Mouse (Mus musculus) forebrain, embryonic 13.5 days (tissue): ENCODE data around the gene Arhgap23. TPM values are rescaled to one million over a fixed set of nuclear protein-coding genes. Genes with fewer than 3 reads are reported as not detected.

Source experiments
- ATAC-seq: fragments of 200-750 bp; cut with Nextera tagmentation; 2 replicates; pipeline ENCODE4 v1.8.0; 2017
- H3K27ac ChIP-seq: fragments of 300-500 bp; sonication (generic); 2 replicates; pipeline ENCODE4 v1.5.1; 2015; ENCODE audit warnings: inconsistent platforms, mild to moderate bottlenecking, moderate library complexity
- H3K27me3 ChIP-seq: fragments of 300-500 bp; sonication (generic); 2 replicates; pipeline ENCODE4 v1.6.1; 2015; ENCODE audit warnings: mild to moderate bottlenecking, inconsistent platforms
- H3K36me3 ChIP-seq: fragments of 300-500 bp; sonication (generic); 2 replicates; pipeline ENCODE4 v1.6.1; 2015; ENCODE audit warnings: mild to moderate bottlenecking, inconsistent platforms; ENCODE audit not compliant: poor library complexity, severe bottlenecking
- H3K4me1 ChIP-seq: fragments of 300-500 bp; sonication (generic); 2 replicates; pipeline ENCODE4 v1.6.1; 2015; ENCODE audit warnings: inconsistent platforms
- H3K4me2 ChIP-seq: fragments of 300-500 bp; sonication (generic); 2 replicates; pipeline ENCODE4 v1.6.1; 2015; ENCODE audit warnings: inconsistent platforms, mild to moderate bottlenecking, moderate library complexity
- H3K4me3 ChIP-seq: fragments of 300-500 bp; sonication (generic); 2 replicates; pipeline ENCODE4 v1.5.1; 2015; ENCODE audit warnings: mild to moderate bottlenecking, inconsistent platforms
- H3K9ac ChIP-seq: fragments of 300-500 bp; sonication (generic); 2 replicates; pipeline ENCODE4 v1.6.1; 2015; ENCODE audit warnings: mild to moderate bottlenecking, inconsistent platforms
- H3K9me3 ChIP-seq: fragments of 300-500 bp; sonication (generic); replicated peaks from 2 replicates; pipeline ENCODE4 v1.6.1; 2016; ENCODE audit warnings: inconsistent platforms
- WGBS: fragments of 180-500 bp; shearing (Covaris S2); methylation state at CpG from one replicate; pipeline ENCODE4 v1.1.7; 2015; 5-methylcytosine and 5-hydroxymethylcytosine counted together
- polyA plus RNA-seq: library from polyadenylated mRNA; unstranded; fragments of >200 nt; fragmentation: Nextera tagmentation; extraction: Ambion mirVana; gene quantifications from 2 replicates; pipeline ENCODE4 v1.2.1, GENCODE M21; 2015

The Arhgap23 gene
- polyA plus RNA-seq, 1 experiment from 2014 or later = 3.6 TPM

- no peaks in the 10 kb centered on the region for H3K9me3 ChIP-seq
- H3K9ac ChIP-seq = peak overlapping the region; percentile 54
- H3K4me2 ChIP-seq = peak overlapping the region; percentile 55
- no peak for ATAC-seq
- peaks cover 61% of the 10 kb centered on the region for H3K27me3 ChIP-seq
- no peaks in the 10 kb centered on the region for H3K36me3 ChIP-seq
- H3K4me1 ChIP-seq = peaks cover 31% of the 10 kb centered on the region
- H3K27ac ChIP-seq = no peak overlapping the region
- peak overlapping the region; percentile 38 for H3K4me3 ChIP-seq
- 5% methylated on average over 32 of the region's 34 CpGs for WGBS
Observed at GRCm38 (mm10) chr11:97440441-97440881, 25.1 kb downstream of the Arhgap23 start.

DNA sequence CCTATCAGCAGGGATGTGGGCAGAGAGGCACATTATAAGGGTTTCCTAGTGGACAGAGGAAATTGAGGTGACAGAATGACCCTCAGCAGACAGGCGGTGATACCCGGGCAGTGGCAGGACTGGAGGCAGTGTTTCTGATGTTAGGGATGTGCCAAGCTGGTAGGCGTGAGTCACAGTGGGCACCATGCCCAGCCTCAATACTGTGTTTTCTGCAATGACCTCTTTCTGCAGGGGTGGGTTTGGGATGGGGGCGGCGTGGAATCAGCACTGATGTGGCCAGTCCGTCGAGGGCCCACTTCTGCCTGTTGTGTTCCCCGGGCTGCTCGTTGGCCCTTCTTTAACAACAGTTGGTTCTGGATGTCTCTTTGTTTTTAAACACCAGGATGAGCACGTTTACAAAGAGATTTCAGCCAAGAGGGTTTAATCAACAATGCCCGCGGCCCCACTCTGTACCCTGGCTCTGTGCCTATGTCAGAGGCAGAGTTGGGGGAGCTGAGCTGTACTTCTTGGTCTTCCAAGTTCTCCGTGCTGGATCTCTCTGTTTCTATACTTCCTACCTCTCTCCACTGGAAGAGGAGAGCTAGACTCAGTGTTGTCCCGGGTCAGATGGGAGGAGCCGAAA is 25.8 kb downstream of the Arhgap23 start:
- H3K4me1 ChIP-seq = peaks cover 27% of the 10 kb centered on the region
- H3K9me3 ChIP-seq = no peaks in the 10 kb centered on the region
- 47% methylated on average over 15 of the region's 15 CpGs for WGBS
- no peak overlapping the region; the same call in 1 of the 2 replicates for H3K9ac ChIP-seq
- H3K27me3 ChIP-seq = peaks cover 59% of the 10 kb centered on the region
- H3K36me3 ChIP-seq = no peaks in the 10 kb centered on the region
- no peak overlapping the region for H3K27ac ChIP-seq
- ATAC-seq = no peak
- peak overlapping the region; percentile 38; the same call in 1 of the 2 replicates for H3K4me3 ChIP-seq
- peak overlapping the region; percentile 55 for H3K4me2 ChIP-seq

DNA sequence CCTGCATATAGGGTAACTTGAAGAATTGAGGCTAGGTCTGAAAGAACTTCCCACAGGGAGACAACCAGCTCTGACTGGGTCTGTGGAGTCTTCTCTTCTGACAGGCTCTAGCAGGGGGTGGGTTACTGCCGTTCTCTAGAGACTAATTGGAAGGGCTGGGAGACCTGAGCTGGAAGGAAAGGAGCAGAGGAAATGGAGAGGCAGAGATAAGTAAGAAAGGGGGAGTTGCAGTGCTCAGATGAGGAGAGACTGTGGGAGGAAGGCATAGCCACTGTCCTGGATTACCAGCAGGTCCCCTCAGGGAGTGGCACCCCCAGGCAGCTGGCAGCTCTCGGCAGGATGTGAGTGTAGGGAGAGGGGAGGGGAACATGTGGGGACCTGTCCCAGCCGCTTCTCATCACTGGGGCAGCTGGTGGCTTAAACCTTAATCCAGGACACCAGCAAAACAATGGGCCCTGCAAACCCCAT is 26.4 kb downstream of the Arhgap23 start:
- no peak overlapping the region for H3K4me3 ChIP-seq
- WGBS = 11% methylated on average over 3 of the region's 3 CpGs
- no peaks in the 10 kb centered on the region for H3K36me3 ChIP-seq
- ATAC-seq = no peak
- no peaks in the 10 kb centered on the region for H3K9me3 ChIP-seq
- H3K27me3 ChIP-seq = peaks cover 57% of the 10 kb centered on the region
- H3K4me2 ChIP-seq = peak overlapping the region; percentile 55; the same call in 1 of the 2 replicates
- H3K9ac ChIP-seq = no peak overlapping the region
- H3K27ac ChIP-seq = no peak overlapping the region
- peaks cover 27% of the 10 kb centered on the region for H3K4me1 ChIP-seq

GRCm38 (mm10) chr11:97442891-97443675 is 27.8 kb downstream of the Arhgap23 start:
- peaks cover 50% of the 10 kb centered on the region for H3K27me3 ChIP-seq
- no peak for ATAC-seq

DNA sequence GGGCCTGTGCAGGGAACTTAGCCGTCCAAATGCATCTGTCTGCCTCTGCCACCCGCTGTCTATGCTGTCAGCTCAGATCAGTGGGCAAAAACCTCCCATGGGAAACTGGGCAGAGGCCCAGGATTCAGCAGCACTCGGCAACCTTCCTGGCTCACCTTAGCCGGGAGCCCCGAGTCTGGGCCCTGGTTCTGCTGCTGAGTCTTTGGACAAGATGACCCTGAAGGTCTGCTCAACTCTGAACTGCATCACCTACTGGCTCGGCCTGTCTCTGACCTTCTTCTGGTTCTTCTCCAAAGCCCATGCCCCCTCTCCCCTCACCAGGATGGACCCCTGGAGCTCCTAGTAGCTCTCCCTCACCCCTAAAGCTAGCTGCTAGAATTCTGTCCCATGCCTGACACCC is 30.3 kb downstream of the Arhgap23 start:
- no peak for ATAC-seq
- Histone ChIP-seq H3K27ac (no peak overlapping the region), H3K4me3 (no peak overlapping the region), H3K4me1 (peaks cover 32% of the 10 kb centered on the region), H3K9ac (no peak overlapping the region; the same call in 1 of the 2 replicates), H3K27me3 (peaks cover 25% of the 10 kb centered on the region), H3K9me3 (no peaks in the 10 kb centered on the region), H3K4me2 (no peak overlapping the region), H3K36me3 (no peaks in the 10 kb centered on the region)
- 78% methylated on average over 6 of the region's 6 CpGs for whole genome bisulfite sequencing

More at GRCm38 (mm10) chr11:97442891-97443675, 27.8 kb downstream of the Arhgap23 start:
- 89% methylated on average over 11 of the region's 11 CpGs for WGBS
- Histone ChIP-seq H3K4me1 (peaks cover 24% of the 10 kb centered on the region), H3K4me2 (no peak overlapping the region), H3K4me3 (no peak overlapping the region), H3K9ac (no peak overlapping the region), H3K36me3 (no peaks in the 10 kb centered on the region), H3K27ac (no peak overlapping the region), H3K9me3 (no peaks in the 10 kb centered on the region)

DNA sequence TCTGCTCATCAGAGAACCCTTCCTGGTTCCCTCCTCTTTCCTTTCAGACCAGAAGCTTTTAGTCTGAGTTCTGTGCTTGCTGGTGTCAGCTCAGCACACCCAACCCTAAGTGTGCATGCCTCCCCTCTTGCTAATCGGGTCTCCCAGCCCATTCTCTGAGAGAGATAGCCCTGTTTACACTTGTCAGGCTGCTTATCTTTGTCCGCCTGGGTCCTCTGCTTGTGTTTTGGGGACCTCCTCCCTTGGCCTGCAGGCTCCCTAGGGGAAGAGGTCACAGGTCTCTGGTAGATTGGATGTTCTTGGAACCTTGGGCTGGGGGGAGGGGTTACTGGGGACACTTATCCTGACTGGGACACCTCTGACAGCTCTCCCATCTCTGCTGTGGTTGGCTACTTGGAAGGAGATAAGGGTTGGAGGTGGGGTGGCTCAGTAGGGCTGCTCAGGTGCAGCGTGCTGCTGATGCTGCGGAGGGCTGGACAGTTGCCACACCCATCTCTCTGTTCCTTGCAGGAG is 30.7 kb downstream of the Arhgap23 start:
- WGBS = 63% methylated on average over 4 of the region's 4 CpGs
- Histone ChIP-seq H3K36me3 (no peaks in the 10 kb centered on the region), H3K4me2 (no peak overlapping the region), H3K27ac (no peak overlapping the region), H3K4me1 (peaks cover 32% of the 10 kb centered on the region), H3K27me3 (peaks cover 20% of the 10 kb centered on the region), H3K4me3 (no peak overlapping the region), H3K9me3 (no peaks in the 10 kb centered on the region), H3K9ac (no peak overlapping the region; the same call in 1 of the 2 replicates)
- no peak for ATAC-seq

DNA sequence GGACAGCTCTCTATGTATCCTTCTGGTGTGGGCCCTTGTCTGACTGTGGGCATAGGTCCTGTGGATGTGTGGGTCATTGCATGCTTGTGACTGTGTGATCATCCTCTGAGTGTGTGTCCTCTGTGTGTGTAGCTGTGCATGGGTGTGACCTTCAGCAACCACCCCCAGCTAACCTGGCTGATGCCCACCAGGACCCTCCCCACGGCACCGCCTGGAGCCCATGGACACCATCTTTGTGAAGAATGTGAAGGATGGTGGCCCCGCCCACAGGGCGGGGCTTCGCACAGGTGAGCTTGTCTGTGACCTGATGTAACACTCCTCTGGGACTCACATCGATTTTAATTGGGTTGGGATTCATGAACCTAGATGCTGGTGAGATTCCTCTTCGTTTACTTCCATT is 32.6 kb downstream of the Arhgap23 start:
- no peak for ATAC-seq
- Histone ChIP-seq H3K27ac (no peak overlapping the region), H3K4me3 (no peak overlapping the region), H3K27me3 (0 out of 2 replicates have a peak, but pooled peaks cover 4% of the 10 kb centered on the region), H3K9me3 (no peaks in the 10 kb centered on the region), H3K36me3 (0 out of 2 replicates have a peak, but pooled peaks cover 9% of the 10 kb centered on the region), H3K4me1 (peaks cover 36% of the 10 kb centered on the region), H3K4me2 (no peak overlapping the region), H3K9ac (no peak overlapping the region)
- 75% methylated on average over 7 of the region's 7 CpGs for WGBS

DNA sequence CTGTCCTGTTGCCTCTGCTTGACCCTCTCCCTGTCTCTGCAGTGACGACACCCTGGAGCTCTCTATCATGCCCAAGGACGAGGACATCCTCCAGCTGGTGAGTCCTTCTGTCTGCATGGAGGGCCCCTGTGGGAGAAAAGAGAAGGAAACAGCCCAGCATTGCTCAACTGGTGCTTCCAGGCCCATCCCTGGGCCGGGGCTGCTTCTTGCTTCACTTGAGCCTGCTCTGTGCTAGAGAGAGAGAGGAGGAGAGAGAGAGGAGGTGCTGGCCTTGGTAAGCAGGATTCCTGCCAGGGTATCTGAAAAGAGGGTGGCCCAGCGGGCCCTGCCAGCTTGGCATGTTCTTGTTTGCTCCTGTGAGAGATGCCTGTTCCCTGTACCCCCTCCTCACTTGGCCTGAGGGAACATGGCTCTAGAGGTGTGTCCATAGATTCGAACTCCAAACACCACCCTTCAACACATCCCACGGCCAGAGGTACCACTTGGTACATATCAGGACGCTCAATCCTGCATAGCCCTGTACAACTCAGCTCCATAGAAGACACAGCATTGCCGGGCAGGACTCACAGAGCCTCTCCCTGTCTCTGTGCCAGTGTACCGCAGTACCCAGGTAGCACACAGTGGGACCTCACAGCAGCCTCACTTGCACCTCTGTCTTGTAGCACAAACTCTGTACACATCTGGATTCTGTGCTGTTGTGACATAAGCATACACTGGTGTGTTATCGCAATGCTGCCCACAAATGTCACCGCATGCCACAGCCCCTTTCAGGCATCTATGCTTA is 33.5 kb downstream of the Arhgap23 start:
- WGBS = 92% methylated on average over 11 of the region's 11 CpGs
- Histone ChIP-seq H3K36me3 (0 out of 2 replicates have a peak, but pooled peaks cover 13% of the 10 kb centered on the region), H3K4me2 (no peak overlapping the region), H3K9ac (no peak overlapping the region), H3K9me3 (no peaks in the 10 kb centered on the region), H3K4me3 (no peak overlapping the region), H3K27me3 (0 out of 2 replicates have a peak, but pooled peaks cover 4% of the 10 kb centered on the region), H3K27ac (no peak overlapping the region), H3K4me1 (peaks cover 39% of the 10 kb centered on the region)
- ATAC-seq = no peak

DNA sequence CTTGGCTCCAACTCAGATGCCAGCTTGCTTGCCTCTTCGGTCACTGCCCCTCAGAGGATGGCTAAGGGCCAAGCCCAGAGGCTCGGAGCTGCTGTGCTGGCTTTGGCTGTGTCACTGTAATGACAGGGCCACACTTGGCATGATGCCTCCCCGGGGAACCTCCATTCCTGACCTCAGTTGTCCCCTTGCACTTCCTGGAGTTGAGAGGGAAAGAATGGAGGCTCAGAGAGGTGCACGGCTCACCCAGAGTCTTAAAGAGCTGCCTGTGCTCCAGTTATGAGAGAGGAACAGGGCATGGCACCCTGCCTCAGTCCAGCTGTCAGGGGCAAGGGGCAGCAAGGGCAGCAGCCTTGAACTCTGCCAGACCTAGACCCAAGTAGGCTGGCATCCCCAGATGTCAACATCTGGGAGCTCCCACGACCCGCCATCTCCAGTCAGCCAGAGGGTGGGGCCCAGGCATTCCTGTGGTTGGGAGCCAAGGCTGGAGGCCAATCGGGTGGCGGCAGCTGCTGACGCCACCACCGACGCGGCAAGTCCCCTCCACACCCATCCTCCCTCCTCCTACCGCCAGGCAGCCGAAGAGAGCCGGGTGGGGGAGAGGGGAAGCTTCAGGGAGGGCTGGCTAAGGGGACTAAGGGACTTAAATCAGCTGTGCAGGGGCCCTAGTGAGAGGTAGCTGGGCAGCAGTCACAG is 34.4 kb downstream of the Arhgap23 start:
- H3K9ac ChIP-seq = peak overlapping the region; percentile 76
- H3K4me3 ChIP-seq = peak overlapping the region; percentile 51
- 14% methylated on average over 11 of the region's 15 CpGs for WGBS
- H3K36me3 ChIP-seq = peaks cover 17% of the 10 kb centered on the region; the same call in 1 of the 2 replicates
- H3K4me2 ChIP-seq = peak overlapping the region; percentile 75
- H3K27ac ChIP-seq = peak overlapping the region; percentile 33; the same call in 1 of the 2 replicates
- ATAC-seq = peak; percentile 91
- H3K27me3 ChIP-seq = no peaks in the 10 kb centered on the region
- no peaks in the 10 kb centered on the region for H3K9me3 ChIP-seq
- peaks cover 39% of the 10 kb centered on the region for H3K4me1 ChIP-seq

DNA sequence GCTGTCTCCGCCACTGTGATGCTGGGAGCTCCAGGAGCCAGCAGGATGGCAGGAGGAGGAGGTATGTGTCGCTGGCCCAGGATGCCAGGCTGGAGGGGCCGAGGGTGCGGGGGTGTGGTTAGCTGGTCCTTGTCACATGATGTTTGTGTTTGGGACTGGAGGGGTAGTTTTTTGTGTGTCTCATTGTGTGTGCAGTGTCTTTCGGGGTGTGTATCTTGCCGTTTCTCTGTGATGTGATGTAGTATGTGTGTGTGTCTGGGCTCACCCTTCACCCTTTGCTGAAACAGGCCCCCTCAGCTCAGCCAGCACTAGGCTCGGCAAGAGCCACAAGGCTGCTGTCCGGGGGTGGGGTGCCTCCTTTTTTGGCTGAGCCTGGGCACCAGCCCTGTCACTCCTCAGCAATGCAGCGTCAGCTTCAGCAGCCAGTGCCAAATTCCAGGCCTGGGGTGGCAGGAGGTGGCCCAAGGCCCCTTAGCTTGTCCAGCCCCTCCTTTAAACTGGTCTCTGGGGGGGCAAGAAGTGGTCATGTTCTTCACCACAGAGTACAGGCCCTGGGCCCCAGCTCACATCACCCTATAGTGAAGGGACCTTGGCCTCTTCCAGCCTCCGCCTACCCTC is 35.1 kb downstream of the Arhgap23 start:
- H3K27me3 ChIP-seq = no peaks in the 10 kb centered on the region
- ATAC-seq = peak; percentile 57; the same call in 1 of the 2 replicates
- H3K4me2 ChIP-seq = peak overlapping the region; percentile 75
- H3K4me1 ChIP-seq = peaks cover 39% of the 10 kb centered on the region
- peaks cover 17% of the 10 kb centered on the region; the same call in 1 of the 2 replicates for H3K36me3 ChIP-seq
- H3K9me3 ChIP-seq = no peaks in the 10 kb centered on the region
- H3K9ac ChIP-seq = peak overlapping the region; percentile 76
- WGBS = 27% methylated on average over 10 of the region's 10 CpGs
- peak overlapping the region; percentile 51 for H3K4me3 ChIP-seq
- H3K27ac ChIP-seq = 0 out of 2 replicates have a peak overlapping the region, but pooled peaks have one; percentile 35
